Mouse (Mus musculus): ENCODE measurements around the gene Ppif. TPM values are rescaled to one million over a fixed set of nuclear protein-coding genes. Genes with fewer than 3 reads are reported as not detected.

The Ppif gene
- total RNA-seq, 1 experiment: 27.0 TPM

- H3K9me3 ChIP-seq (ENCODE audit: control insufficient read depth, insufficient read depth, low read depth, low read length): no peaks in the 10 kb centered on the region
- no peak overlapping the region for H3K27ac ChIP-seq (ENCODE audit: insufficient read depth, low read depth, low read length, poor library complexity, severe bottlenecking)
- TF ChIP-seq MAFK (IDR thresholded peaks at IDR 0.05; ENCODE audit: insufficient read depth, low read depth, low read length): no peak
- TF ChIP-seq ZC3H11A (IDR thresholded peaks at IDR 0.05; ENCODE audit: borderline replicate concordance, low read depth, low read length): no peak
- TF ChIP-seq CHD2 (IDR thresholded peaks at IDR 0.05; ENCODE audit: low read depth, low read length): no peak
- no peak for TF ChIP-seq HCFC1 (IDR thresholded peaks at IDR 0.05; ENCODE audit: borderline replicate concordance, insufficient read depth, low read length)
- TF ChIP-seq ZNF384 (IDR thresholded peaks at IDR 0.05; ENCODE audit: low read depth, low read length): no peak
- H3K4me3 ChIP-seq (ENCODE audit: insufficient read depth in 1 of 2, low read depth in 1 of 2, low read length in 2 of 2, poor library complexity in 1 of 2, severe bottlenecking in 1 of 2): no peak overlapping the region
- peaks cover 5 to 10% of the 10 kb centered on the region in 2 experiments; a peak in 2 of 4 replicates for H3K4me1 ChIP-seq (ENCODE audit: control insufficient read depth in 2 of 2, insufficient read depth in 2 of 2, low read length in 2 of 2, poor library complexity in 1 of 2)
- DNase-seq (ENCODE audit: low read depth, low spot score): no peak
- H3K36me3 ChIP-seq (ENCODE audit: control insufficient read depth, insufficient read depth, low read length, poor library complexity, severe bottlenecking): peaks cover 6% of the 10 kb centered on the region; the same call in 1 of the 2 replicates
- H3K9ac ChIP-seq (ENCODE audit: insufficient read depth, low read depth, low read length, poor library complexity, severe bottlenecking): no peak overlapping the region
- in situ Hi-C loops (cut with MboI; ENCODE audit: low sequenced_read_pairs in 2 of 2, unreplicated experiment in 2 of 2): no loop called here
These were observed 26.4 kb upstream of the Ppif start for GRCm38 (mm10) chr14:25667587-25667986.

- in situ Hi-C loops (cut with MboI; ENCODE audit: low sequenced_read_pairs in 2 of 2, unreplicated experiment in 2 of 2): no loop called here
- no peaks in the 10 kb centered on the region for H3K36me3 ChIP-seq (ENCODE audit: control insufficient read depth, insufficient read depth, low read length, poor library complexity, severe bottlenecking)
- TF ChIP-seq CHD2 (IDR thresholded peaks at IDR 0.05; ENCODE audit: low read depth, low read length) (no peak), HCFC1 (IDR thresholded peaks at IDR 0.05; ENCODE audit: borderline replicate concordance, insufficient read depth, low read length) (no peak), MAFK (IDR thresholded peaks at IDR 0.05; ENCODE audit: insufficient read depth, low read depth, low read length) (no peak), ZNF384 (IDR thresholded peaks at IDR 0.05; ENCODE audit: low read depth, low read length) (no peak), ZC3H11A (IDR thresholded peaks at IDR 0.05; ENCODE audit: borderline replicate concordance, low read depth, low read length) (no peak)
- no peaks in the 10 kb centered on the region for H3K9me3 ChIP-seq (ENCODE audit: control insufficient read depth, insufficient read depth, low read depth, low read length)
- H3K4me1 ChIP-seq (ENCODE audit: control insufficient read depth in 2 of 2, insufficient read depth in 2 of 2, low read length in 2 of 2, poor library complexity in 1 of 2): peaks cover 0 to 2% of the 10 kb centered on the region in 2 experiments; a peak in 1 of 4 replicates
- no peak overlapping the region for H3K9ac ChIP-seq (ENCODE audit: insufficient read depth, low read depth, low read length, poor library complexity, severe bottlenecking)
- no peak overlapping the region for H3K4me3 ChIP-seq (ENCODE audit: insufficient read depth in 1 of 2, low read depth in 1 of 2, low read length in 2 of 2, poor library complexity in 1 of 2, severe bottlenecking in 1 of 2)
- H3K27ac ChIP-seq (ENCODE audit: insufficient read depth, low read depth, low read length, poor library complexity, severe bottlenecking): no peak overlapping the region
- no peak for DNase-seq (ENCODE audit: low read depth, low spot score)
These were observed 14.3 kb upstream of the Ppif start for GRCm38 (mm10) chr14:25679625-25680024.

DNA sequence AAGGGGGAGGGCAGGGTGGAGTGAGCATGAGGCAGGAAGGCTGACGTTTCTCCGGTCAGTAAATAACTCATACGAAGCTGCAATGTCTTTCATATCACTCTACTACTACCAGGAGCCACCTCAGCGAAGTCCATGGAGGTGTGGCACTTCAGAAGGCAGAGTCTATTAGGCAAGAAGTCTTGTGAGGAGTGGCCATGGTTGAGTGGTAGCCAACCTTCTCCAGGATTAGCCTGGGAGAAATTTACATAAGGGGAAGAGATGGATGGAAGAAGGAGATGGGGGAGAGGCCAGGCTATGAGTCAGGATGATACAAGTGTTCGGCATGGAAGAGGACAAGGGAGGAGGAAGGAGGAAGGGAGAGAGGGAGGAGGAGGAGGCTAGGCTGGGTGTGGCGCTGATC is 11.9 kb upstream of the Ppif start:
- DNase-seq (ENCODE audit: low read depth, low spot score): no peak
- TF ChIP-seq HCFC1 (IDR thresholded peaks at IDR 0.05; ENCODE audit: borderline replicate concordance, insufficient read depth, low read length) (no peak), CHD2 (IDR thresholded peaks at IDR 0.05; ENCODE audit: low read depth, low read length) (no peak), ZNF384 (IDR thresholded peaks at IDR 0.05; ENCODE audit: low read depth, low read length) (no peak), MAFK (IDR thresholded peaks at IDR 0.05; ENCODE audit: insufficient read depth, low read depth, low read length) (no peak), ZC3H11A (IDR thresholded peaks at IDR 0.05; ENCODE audit: borderline replicate concordance, low read depth, low read length) (no peak)
- Histone ChIP-seq H3K27ac (ENCODE audit: insufficient read depth, low read depth, low read length, poor library complexity, severe bottlenecking) (no peak overlapping the region), H3K4me1 (ENCODE audit: control insufficient read depth in 2 of 2, insufficient read depth in 2 of 2, low read length in 2 of 2, poor library complexity in 1 of 2) (no peaks in the 10 kb centered on the region), H3K36me3 (ENCODE audit: control insufficient read depth, insufficient read depth, low read length, poor library complexity, severe bottlenecking) (no peaks in the 10 kb centered on the region), H3K4me3 (ENCODE audit: insufficient read depth in 1 of 2, low read depth in 1 of 2, low read length in 2 of 2, poor library complexity in 1 of 2, severe bottlenecking in 1 of 2) (no peak overlapping the region), H3K9ac (ENCODE audit: insufficient read depth, low read depth, low read length, poor library complexity, severe bottlenecking) (no peak overlapping the region), H3K9me3 (ENCODE audit: control insufficient read depth, insufficient read depth, low read depth, low read length) (no peaks in the 10 kb centered on the region)
- in situ Hi-C loops (cut with MboI; ENCODE audit: low sequenced_read_pairs in 2 of 2, unreplicated experiment in 2 of 2): no loop called here

DNA sequence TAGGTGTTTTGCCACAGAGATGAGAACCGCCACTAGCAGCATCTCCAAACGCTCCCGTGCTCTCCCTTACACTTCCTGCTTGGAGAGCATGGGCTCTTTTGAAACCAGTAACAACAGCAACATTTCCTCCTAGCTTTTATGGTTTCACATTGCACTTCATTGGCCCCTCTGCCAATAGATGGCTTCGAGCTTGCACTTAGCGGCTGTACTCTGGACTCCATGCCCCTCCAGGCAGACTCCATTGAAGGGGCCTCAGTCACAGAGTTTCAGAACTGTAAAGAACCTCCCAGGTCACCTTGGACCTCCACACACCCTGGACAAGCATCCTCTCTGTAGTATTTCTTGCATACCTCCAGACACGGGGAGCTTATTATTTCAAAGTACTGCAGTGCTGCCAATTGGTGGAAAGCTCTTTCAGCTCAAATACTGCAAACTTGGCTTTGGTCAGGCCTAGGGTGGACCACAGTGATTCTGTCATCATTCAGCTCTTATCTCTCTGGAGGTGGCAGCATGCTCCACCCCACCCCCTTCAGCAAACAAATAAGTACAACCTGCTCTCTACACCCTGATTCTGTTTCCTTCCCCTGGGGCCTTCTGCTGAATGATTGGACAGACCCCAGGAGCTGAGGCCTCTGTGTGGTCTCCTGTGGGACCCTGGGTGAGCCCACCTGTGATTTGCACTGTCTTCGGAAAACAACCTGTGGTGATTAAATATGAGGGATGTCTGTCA is 7.6 kb upstream of the Ppif start:
- TF ChIP-seq ZC3H11A (IDR thresholded peaks at IDR 0.05; ENCODE audit: borderline replicate concordance, low read depth, low read length): no peak
- TF ChIP-seq MAFK (IDR thresholded peaks at IDR 0.05; ENCODE audit: insufficient read depth, low read depth, low read length): no peak
- TF ChIP-seq CHD2 (IDR thresholded peaks at IDR 0.05; ENCODE audit: low read depth, low read length): no peak
- no peak for TF ChIP-seq ZNF384 (IDR thresholded peaks at IDR 0.05; ENCODE audit: low read depth, low read length)
- in situ Hi-C loops (cut with MboI; ENCODE audit: low sequenced_read_pairs in 2 of 2, unreplicated experiment in 2 of 2): no loop called here
- Histone ChIP-seq H3K4me3 (ENCODE audit: insufficient read depth in 1 of 2, low read depth in 1 of 2, low read length in 2 of 2, poor library complexity in 1 of 2, severe bottlenecking in 1 of 2) (no peak overlapping the region), H3K27ac (ENCODE audit: insufficient read depth, low read depth, low read length, poor library complexity, severe bottlenecking) (no peak overlapping the region), H3K9me3 (ENCODE audit: control insufficient read depth, insufficient read depth, low read depth, low read length) (no peaks in the 10 kb centered on the region), H3K4me1 (ENCODE audit: control insufficient read depth in 2 of 2, insufficient read depth in 2 of 2, low read length in 2 of 2, poor library complexity in 1 of 2) (no peaks in the 10 kb centered on the region), H3K36me3 (ENCODE audit: control insufficient read depth, insufficient read depth, low read length, poor library complexity, severe bottlenecking) (no peaks in the 10 kb centered on the region), H3K9ac (ENCODE audit: insufficient read depth, low read depth, low read length, poor library complexity, severe bottlenecking) (no peak overlapping the region)
- no peak for DNase-seq (ENCODE audit: low read depth, low spot score)

Measured in ES-E14 (cell line).